Mouse (Mus musculus) olfactory bulb, adult 2 months (tissue): ENCODE measurements at regions not wholly inside any gene's neighbourhood (a gene's known extent, or its start where the extent isn't known, plus 50 kb on each side); places are given as distances from the start of the nearest gene placed in this dataset.

ENCODE experiments used
- H3K27ac ChIP-seq: fragments of 200-500 bp; 2 replicates; pipeline ENCODE4 v1.5.1; 2012; ENCODE audit warnings: low read depth, low read length; ENCODE audit not compliant: insufficient read depth
- H3K4me1 ChIP-seq: fragments of 200-500 bp; 2 replicates; pipeline ENCODE4 v1.6.1; 2012; ENCODE audit warnings: low read length; ENCODE audit not compliant: control insufficient read depth, insufficient read depth
- H3K4me3 ChIP-seq: fragments of 200-500 bp; 2 replicates; pipeline ENCODE4 v1.5.1; 2012; ENCODE audit warnings: mild to moderate bottlenecking, low read depth, low read length, moderate library complexity; ENCODE audit not compliant: insufficient read depth
- CTCF ChIP-seq: fragments of 200-500 bp; IDR thresholded peaks from 2 replicates; pipeline ENCODE4 v1.5.1; 2012; ENCODE audit warnings: low read depth, mild to moderate bottlenecking, low read length, moderate library complexity; ENCODE audit not compliant: insufficient read depth
- POLR2A ChIP-seq: fragments of 200-500 bp; IDR thresholded peaks from 2 replicates; pipeline ENCODE4 v1.6.1; 2012; ENCODE audit warnings: mild to moderate bottlenecking, low read depth, low read length, moderate library complexity; ENCODE audit not compliant: insufficient read depth
- WGBS: fragments of 180-500 bp; shearing (Covaris S2); methylation state at CpG from one replicate; pipeline ENCODE4 v1.1.7; 2018; 5-methylcytosine and 5-hydroxymethylcytosine counted together

DNA sequence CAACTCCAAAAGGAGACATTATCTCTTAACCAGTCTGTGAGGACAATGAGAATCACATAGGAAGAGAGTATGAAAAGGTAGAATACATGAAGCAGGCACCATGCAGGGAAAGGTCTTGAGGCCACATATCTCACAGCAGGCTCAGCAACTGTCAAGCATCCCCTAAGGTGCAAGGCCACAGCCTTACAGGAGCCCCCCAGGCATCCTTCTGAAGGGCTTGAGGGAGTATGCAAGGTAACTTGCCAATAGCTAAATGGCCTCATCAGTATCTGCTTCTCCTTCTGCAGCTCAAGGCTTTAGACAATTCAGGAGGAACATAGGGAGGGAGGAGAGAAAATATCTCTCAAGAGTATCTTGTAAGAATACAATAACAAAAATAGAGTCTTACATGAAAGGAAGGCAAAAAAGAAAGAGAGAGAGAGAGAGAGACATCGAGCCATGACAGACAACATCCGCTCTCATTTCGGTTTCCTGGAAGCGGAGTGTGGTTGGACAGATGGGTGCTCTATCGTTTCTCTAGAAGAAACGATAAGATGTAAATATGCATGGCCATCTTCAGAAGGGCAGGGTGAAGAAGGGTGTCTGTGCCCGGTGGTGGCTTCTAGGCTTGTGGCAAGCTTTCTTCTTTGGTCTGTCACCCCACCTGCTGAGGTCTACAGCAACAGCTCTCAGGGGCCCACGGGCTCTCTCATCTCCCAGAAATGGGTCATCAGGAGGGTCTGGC is 349.6 kb upstream of the 3110018I06Rik start:
- Histone ChIP-seq H3K4me1 (no peaks in the 10 kb centered on the region), H3K27ac (no peak overlapping the region), H3K4me3 (no peak overlapping the region)
- TF ChIP-seq CTCF (no peak), POLR2A (no peak)
- WGBS = 97% methylated on average over 8 of the region's 8 CpGs

DNA sequence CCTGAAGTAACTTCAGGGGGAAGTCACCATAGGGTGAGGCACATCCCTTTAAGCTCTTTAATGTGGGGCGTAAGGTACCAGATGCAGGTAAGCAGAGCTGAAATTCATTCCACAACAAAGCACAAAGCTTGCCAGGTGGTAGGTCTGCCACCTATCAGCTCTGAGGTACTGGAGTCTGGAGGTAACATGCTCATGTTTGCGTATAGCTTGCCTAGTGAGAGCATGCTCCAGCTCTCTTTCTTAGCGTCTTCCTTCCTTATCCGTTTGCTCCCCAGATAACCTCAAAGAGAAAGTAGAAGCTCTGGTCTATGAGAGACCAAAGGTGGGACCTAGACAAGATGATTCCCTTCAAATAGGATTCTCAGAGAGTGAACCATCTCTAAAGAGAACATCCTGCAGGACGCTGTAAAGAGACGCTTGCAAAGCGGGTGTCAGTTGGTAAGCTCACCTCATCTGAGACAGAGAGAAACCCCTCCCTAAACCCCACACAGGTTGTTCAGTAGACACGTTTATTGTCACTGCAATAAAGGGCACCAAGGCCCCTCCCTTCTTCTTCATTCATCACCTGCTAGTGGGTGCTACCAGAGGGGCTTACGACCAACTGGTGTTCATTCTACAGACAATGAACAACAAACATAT is 347.4 kb upstream of the 3110018I06Rik start:
- TF ChIP-seq POLR2A (no peak), CTCF (no peak)
- H3K4me1 ChIP-seq = no peaks in the 10 kb centered on the region
- no peak overlapping the region for H3K4me3 ChIP-seq
- 93% methylated on average over 9 of the region's 9 CpGs for WGBS
- no peak overlapping the region for H3K27ac ChIP-seq

DNA sequence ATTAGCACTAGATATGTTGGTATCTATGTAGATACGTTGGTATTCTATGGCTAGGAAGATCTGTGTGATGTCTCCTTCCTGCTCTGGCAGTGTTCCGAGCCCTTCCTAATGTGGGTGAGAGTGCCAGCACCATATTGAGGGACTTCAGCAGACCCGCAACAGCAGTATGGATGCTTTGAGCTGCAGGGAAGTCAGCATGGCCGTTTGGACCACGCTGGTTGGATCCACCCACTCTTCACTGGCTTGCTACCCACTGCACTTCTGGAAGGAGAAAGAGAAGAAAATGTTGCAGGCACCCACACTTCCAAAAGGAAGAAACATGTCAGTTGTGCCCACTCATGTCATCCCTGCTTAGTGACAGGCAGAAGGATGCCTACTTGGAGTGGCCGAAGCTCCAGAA is 346.2 kb upstream of the 3110018I06Rik start:
- H3K27ac ChIP-seq = no peak overlapping the region
- WGBS = 97% methylated on average over 6 of the region's 6 CpGs
- no peak for TF ChIP-seq CTCF
- no peak for TF ChIP-seq POLR2A
- no peaks in the 10 kb centered on the region for H3K4me1 ChIP-seq
- no peak overlapping the region for H3K4me3 ChIP-seq

DNA sequence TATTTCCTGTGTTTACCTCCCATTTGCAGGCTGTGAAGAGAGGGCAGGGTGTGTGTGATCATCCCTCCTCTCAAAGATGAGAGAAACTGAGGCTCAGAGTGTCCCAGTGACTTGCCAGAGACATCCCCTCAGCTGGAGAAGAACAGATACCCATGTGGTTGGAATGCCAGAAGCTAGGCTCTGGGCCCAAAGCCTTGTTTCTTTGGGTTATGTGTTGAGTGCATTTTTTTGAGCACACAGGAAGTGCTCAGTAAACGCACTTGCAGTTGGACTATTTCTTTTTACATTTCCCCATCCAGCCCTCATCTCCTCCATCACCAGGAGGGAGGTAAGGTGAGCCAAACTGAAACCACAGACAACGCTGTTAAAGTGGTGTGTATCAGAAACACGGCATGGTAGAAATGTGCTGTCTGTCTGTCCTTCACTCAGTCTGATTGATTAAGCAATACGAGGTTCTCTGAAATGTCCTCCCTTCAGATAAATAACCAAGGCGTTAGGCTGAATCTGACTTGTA is 341.8 kb upstream of the 3110018I06Rik start:
- TF ChIP-seq CTCF (no peak), POLR2A (no peak)
- H3K4me3 ChIP-seq = no peak overlapping the region
- WGBS = 88% methylated on average over 5 of the region's 5 CpGs
- H3K27ac ChIP-seq = no peak overlapping the region
- no peaks in the 10 kb centered on the region for H3K4me1 ChIP-seq

DNA sequence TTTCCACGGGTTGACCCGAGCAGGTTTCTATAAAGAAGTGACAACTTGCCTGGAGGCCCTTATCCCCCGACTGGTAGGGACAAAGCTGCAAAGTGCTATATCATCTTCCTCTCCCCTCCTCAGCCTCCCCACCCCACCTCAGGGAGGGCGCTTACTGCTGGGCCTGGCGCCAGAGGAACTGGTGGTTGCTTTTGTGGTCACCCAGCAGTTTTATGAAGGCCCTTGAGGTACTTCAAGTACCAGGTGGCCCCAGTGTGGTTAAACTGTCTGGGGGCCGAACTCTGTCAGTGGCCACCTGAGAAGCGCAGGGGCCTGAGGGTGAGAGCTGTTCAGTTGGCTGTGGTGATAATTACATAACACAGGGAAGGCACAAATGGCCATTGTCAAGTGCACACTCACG is 340.0 kb upstream of the 3110018I06Rik start:
- no peak overlapping the region for H3K4me3 ChIP-seq
- whole genome bisulfite sequencing = 89% methylated on average over 8 of the region's 8 CpGs

DNA sequence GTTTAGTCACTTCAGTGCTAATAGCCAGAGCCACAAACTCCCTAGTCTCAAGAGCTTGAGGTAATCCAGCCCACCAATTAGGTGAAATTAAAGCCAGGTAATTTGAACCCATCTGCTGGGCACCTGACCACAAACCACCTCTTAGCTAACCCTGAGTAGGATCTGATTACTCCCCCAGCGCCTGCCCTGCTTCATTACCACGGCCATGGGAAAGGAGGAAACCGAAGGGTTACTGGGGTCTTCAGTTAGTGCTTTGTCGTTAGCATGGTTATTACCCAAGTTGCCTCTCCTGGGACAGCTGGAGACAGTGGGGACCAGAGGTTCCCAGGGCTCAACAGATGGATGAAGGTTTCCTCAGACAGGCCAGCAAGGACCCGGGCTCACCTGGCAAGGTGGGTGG is 337.3 kb upstream of the 3110018I06Rik start:
- H3K27ac ChIP-seq = no peak overlapping the region
- TF ChIP-seq POLR2A = no peak
- no peak for TF ChIP-seq CTCF
- no peak overlapping the region for H3K4me3 ChIP-seq
- no peaks in the 10 kb centered on the region for H3K4me1 ChIP-seq
- WGBS = 84% methylated on average over 5 of the region's 5 CpGs

More for the DNA sequence above, 340.0 kb upstream of the 3110018I06Rik start:
- no peak overlapping the region for H3K27ac ChIP-seq
- H3K4me1 ChIP-seq = no peaks in the 10 kb centered on the region
- TF ChIP-seq POLR2A (no peak), CTCF (no peak)

DNA sequence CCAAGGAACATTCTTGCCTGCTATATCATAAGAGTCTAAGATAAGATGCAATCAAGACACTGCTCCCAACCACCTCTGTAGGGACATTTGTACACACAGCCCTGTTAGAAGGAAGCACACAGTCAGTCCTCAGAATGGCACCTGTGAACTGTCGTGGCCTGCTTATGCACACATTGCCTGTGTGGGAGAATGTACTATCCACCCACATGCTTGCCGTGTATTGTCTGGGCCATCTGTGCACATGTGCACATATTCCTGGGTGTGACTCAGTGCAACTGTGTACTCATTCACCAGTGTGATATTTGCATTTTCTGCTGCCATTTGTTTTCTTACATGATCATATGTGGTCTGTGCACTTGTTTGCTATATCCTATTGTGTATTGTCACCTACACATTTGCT is 333.8 kb upstream of the 3110018I06Rik start:
- H3K4me3 ChIP-seq = no peak overlapping the region
- TF ChIP-seq CTCF (no peak), POLR2A (no peak)
- no peaks in the 10 kb centered on the region for H3K4me1 ChIP-seq
- no peak overlapping the region for H3K27ac ChIP-seq
- 75% methylated on average over 2 of the region's 2 CpGs for WGBS

DNA sequence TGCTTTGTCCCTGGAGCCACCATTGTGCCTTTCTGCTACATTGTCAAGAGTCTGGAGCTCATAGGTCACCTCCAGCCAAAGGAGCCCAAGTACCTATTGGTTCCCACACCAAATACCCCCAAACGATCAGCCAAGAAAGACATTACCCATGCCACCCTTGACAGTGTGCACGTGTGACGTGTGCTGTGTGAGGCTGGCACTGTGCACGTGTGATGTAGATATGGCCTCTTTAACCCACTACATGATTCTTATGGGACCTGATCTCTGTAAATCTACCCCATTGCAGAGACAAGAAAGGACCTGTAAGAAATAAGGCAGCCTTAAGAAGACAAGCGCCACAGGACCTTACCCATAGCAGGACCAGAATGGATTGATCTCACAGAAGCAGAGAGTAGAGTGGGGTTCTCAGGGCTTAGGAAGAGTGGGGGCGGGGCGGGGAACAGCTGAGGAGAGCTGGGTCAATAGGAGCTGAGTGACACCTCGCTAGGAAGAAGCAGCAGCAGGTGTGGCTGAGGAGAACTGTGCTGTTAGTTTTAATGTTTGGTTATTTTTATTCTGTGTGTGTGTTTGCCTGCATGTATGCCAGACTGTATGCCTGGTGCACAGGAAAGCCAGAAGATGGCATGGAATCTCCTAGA is 331.5 kb upstream of the 3110018I06Rik start:
- no peaks in the 10 kb centered on the region for H3K4me1 ChIP-seq
- no peak overlapping the region for H3K4me3 ChIP-seq
- 91% methylated on average over 8 of the region's 8 CpGs for WGBS
- H3K27ac ChIP-seq = no peak overlapping the region
- TF ChIP-seq POLR2A (no peak), CTCF (no peak)

DNA sequence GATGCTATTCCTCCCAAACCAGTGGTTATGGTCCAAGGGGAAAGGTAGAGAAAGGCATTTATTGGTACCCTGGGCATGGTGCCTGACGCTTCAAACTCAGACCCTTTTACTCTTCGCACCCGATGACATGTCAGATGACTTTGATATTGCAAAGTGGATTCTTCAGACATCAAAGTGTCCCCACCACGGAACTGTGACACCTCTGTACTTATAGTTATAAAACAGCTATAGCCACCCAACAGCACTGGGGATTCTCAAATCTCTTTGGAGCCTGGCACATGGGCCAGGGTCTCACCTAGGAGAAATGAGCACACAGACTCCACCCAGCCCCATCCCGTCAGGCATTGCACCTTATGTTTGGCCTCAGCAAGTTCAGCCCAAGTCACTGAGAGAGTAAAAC is 329.3 kb upstream of the 3110018I06Rik start:
- no peak for TF ChIP-seq CTCF
- no peak for TF ChIP-seq POLR2A

More for the DNA sequence above, 329.3 kb upstream of the 3110018I06Rik start:
- WGBS = 91% methylated on average over 5 of the region's 5 CpGs
- Histone ChIP-seq H3K4me3 (no peak overlapping the region), H3K27ac (no peak overlapping the region), H3K4me1 (no peaks in the 10 kb centered on the region)
